Mouse (Mus musculus) liver, embryonic 14.5 days (tissue): ENCODE results near the gene Erp29. TPM values are rescaled to one million over a fixed set of nuclear protein-coding genes. Genes with fewer than 3 reads are reported as not detected.

Source experiments
- ATAC-seq: fragments of 200-750 bp; cut with Nextera tagmentation; 2 replicates; pipeline ENCODE4 v1.8.0; 2017; ENCODE audit warnings: moderate number of reproducible peaks, mild to moderate bottlenecking, moderate library complexity; ENCODE audit not compliant: insufficient read depth
- DNase-seq, 3 experiments: peaks; one replicate each; pipeline ENCODE4 v3.0.0-alpha.2; 2012 to 2013; ENCODE audit warnings: low read depth in 3 of 3, low spot score in 3 of 3
- H3K27ac ChIP-seq: fragments of 300-500 bp; sonication (generic); 2 replicates; pipeline ENCODE4 v1.5.1; 2014; ENCODE audit warnings: moderate library complexity, mild to moderate bottlenecking, control low read depth, inconsistent platforms
- H3K27me3 ChIP-seq: fragments of 300-500 bp; sonication (generic); 2 replicates; pipeline ENCODE4 v1.6.1; 2014; ENCODE audit warnings: mild to moderate bottlenecking, low read length, moderate library complexity; ENCODE audit not compliant: control insufficient read depth, insufficient read depth
- H3K36me3 ChIP-seq: fragments of 300-500 bp; sonication (generic); replicated peaks from 2 replicates; pipeline ENCODE4 v1.6.1; 2014; ENCODE audit warnings: low read depth; ENCODE audit not compliant: control insufficient read depth, insufficient read depth
- H3K4me1 ChIP-seq, 2 experiments: fragments of 200-500 bp in 1 of 2; fragments of 300-500 bp in 1 of 2; sonication (generic) in 1 of 2; replicated peaks; 2 replicates each; pipeline ENCODE4 v1.6.1; 2012 to 2014; ENCODE audit warnings: antibody characterized with exemption in 1 of 2, inconsistent platforms in 1 of 2, low read length in 1 of 2; ENCODE audit not compliant: control insufficient read depth in 2 of 2, insufficient read depth in 2 of 2
- H3K4me2 ChIP-seq: fragments of 300-500 bp; sonication (generic); 2 replicates; pipeline ENCODE4 v1.6.1; 2014; ENCODE audit warnings: low read depth, mild to moderate bottlenecking, control low read depth, moderate library complexity
- H3K4me3 ChIP-seq, 2 experiments: fragments of 200-500 bp in 1 of 2; fragments of 300-500 bp in 1 of 2; sonication (generic) in 1 of 2; 2 replicates each; pipeline ENCODE4 v1.5.1; 2012 to 2014; ENCODE audit warnings: low read depth in 2 of 2, low read length in 2 of 2, mild to moderate bottlenecking in 2 of 2, control low read depth in 1 of 2, inconsistent platforms in 1 of 2, moderate library complexity in 1 of 2; ENCODE audit not compliant: insufficient read depth in 1 of 2
- H3K9ac ChIP-seq: fragments of 300-500 bp; sonication (generic); replicated peaks from 2 replicates; pipeline ENCODE4 v1.6.1; 2014; ENCODE audit warnings: mild to moderate bottlenecking, control low read depth, moderate library complexity
- H3K9me3 ChIP-seq: fragments of 300-500 bp; sonication (generic); 2 replicates; pipeline ENCODE4 v1.6.1; 2016; ENCODE audit warnings: low read length, mixed read lengths; ENCODE audit not compliant: control insufficient read depth
- CTCF ChIP-seq: IDR thresholded peaks from 2 replicates; pipeline ENCODE4 v1.5.1; 2016; ENCODE audit warnings: antibody characterized with exemption, low read depth, control low read depth
- EP300 ChIP-seq: IDR thresholded peaks from 2 replicates; pipeline ENCODE4 v1.6.1; 2016; ENCODE audit warnings: antibody characterized with exemption, low read depth
- WGBS: fragments of 180-500 bp; shearing (Covaris S2); extraction: QIAGEN DNeasy Blood & Tissue Kit; methylation state at CpG from one replicate; pipeline ENCODE4 v1.1.7; 2014; ENCODE audit not compliant: insufficient replicate concordance; 5-methylcytosine and 5-hydroxymethylcytosine counted together
- polyA plus RNA-seq, 2 experiments: library from polyadenylated mRNA; depleted of rRNA in 1 of 2; stranded (reverse) in 1 of 2; unstranded in 1 of 2; fragments of >200 nt; fragmentation: Nextera tagmentation in 1 of 2; extraction: Ambion mirVana in 1 of 2; gene quantifications; 2 replicates each; pipeline versions ENCODE4 v1.2.1 to v1.2.3; 2012 to 2014

The Erp29 gene
- polyA plus RNA-seq, 2 experiments: 63.7 to 74.9 TPM

GRCm38 (mm10) chr5:121438756-121439155 lies 13.6 kb downstream of the Erp29 start:
- 89% methylated on average over 11 of the region's 11 CpGs for WGBS
- no peak for ATAC-seq
- Histone ChIP-seq H3K9me3 (no peaks in the 10 kb centered on the region), H3K4me3 (no peak overlapping the region), H3K36me3 (peaks cover 73% of the 10 kb centered on the region), H3K4me1 (no peaks in the 10 kb centered on the region), H3K4me2 (no peak overlapping the region), H3K9ac (no peak overlapping the region), H3K27me3 (no peaks in the 10 kb centered on the region), H3K27ac (no peak overlapping the region)
- TF ChIP-seq EP300 (no peak), CTCF (no peak)
- no peak for DNase-seq

GRCm38 (mm10) chr5:121438131-121438530 lies 14.2 kb downstream of the Erp29 start:
- Histone ChIP-seq H3K27me3 (no peaks in the 10 kb centered on the region), H3K4me2 (no peak overlapping the region), H3K4me3 (no peak overlapping the region), H3K4me1 (no peaks in the 10 kb centered on the region), H3K27ac (no peak overlapping the region), H3K36me3 (peaks cover 71% of the 10 kb centered on the region), H3K9ac (no peak overlapping the region), H3K9me3 (no peaks in the 10 kb centered on the region)
- DNase-seq (no peak), ATAC-seq (no peak)
- no peak for TF ChIP-seq EP300
- 73% methylated on average over 5 of the region's 5 CpGs for WGBS

- H3K4me3 ChIP-seq: no peak overlapping the region
- ATAC-seq (no peak), DNase-seq (no peak)
- no peak overlapping the region for H3K9ac ChIP-seq
- no peaks in the 10 kb centered on the region for H3K27me3 ChIP-seq
- no peaks in the 10 kb centered on the region for H3K9me3 ChIP-seq
- 78% methylated on average over 3 of the region's 3 CpGs for WGBS
- H3K4me2 ChIP-seq: no peak overlapping the region
- TF ChIP-seq CTCF (no peak), EP300 (no peak)
- H3K36me3 ChIP-seq: peaks cover 85% of the 10 kb centered on the region
- H3K27ac ChIP-seq: no peak overlapping the region
- H3K4me1 ChIP-seq: no peaks in the 10 kb centered on the region
Measured at GRCm38 (mm10) chr5:121428954-121429353, 23.4 kb downstream of the Erp29 start.

- H3K27ac ChIP-seq: no peak overlapping the region
- DNase-seq (no peak), ATAC-seq (no peak)
- no peaks in the 10 kb centered on the region for H3K27me3 ChIP-seq
- H3K4me1 ChIP-seq: no peaks in the 10 kb centered on the region
- WGBS: 85% methylated on average over 10 of the region's 10 CpGs
- H3K4me3 ChIP-seq: no peak overlapping the region
- TF ChIP-seq CTCF (no peak), EP300 (no peak)
- no peak overlapping the region for H3K4me2 ChIP-seq
- H3K9ac ChIP-seq: no peak overlapping the region
- H3K36me3 ChIP-seq: peaks cover 76% of the 10 kb centered on the region
- H3K9me3 ChIP-seq: no peaks in the 10 kb centered on the region
Measured at GRCm38 (mm10) chr5:121423297-121423696, 29.0 kb downstream of the Erp29 start.

GRCm38 (mm10) chr5:121422787-121423186 lies 29.5 kb downstream of the Erp29 start:
- Histone ChIP-seq H3K36me3 (peaks cover 77% of the 10 kb centered on the region), H3K9ac (no peak overlapping the region), H3K4me3 (no peak overlapping the region), H3K4me2 (no peak overlapping the region), H3K27me3 (no peaks in the 10 kb centered on the region), H3K27ac (no peak overlapping the region), H3K9me3 (no peaks in the 10 kb centered on the region), H3K4me1 (no peaks in the 10 kb centered on the region)
- no peak for TF ChIP-seq CTCF
- TF ChIP-seq EP300: no peak
- DNase-seq (no peak), ATAC-seq (no peak)
- WGBS: 81% methylated on average over 6 of the region's 6 CpGs

- Histone ChIP-seq H3K4me3 (no peak overlapping the region), H3K9ac (no peak overlapping the region), H3K9me3 (no peaks in the 10 kb centered on the region), H3K4me2 (no peak overlapping the region), H3K27ac (no peak overlapping the region), H3K27me3 (no peaks in the 10 kb centered on the region), H3K4me1 (no peaks in the 10 kb centered on the region), H3K36me3 (peaks cover 77% of the 10 kb centered on the region)
- ATAC-seq (no peak), DNase-seq (no peak)
- TF ChIP-seq CTCF: no peak
- whole genome bisulfite sequencing: 81% methylated on average over 9 of the region's 9 CpGs
Measured at GRCm38 (mm10) chr5:121420721-121421120, 31.6 kb downstream of the Erp29 start.
